Mouse (Mus musculus): Measurements from ENCODE around the gene Gm29609.

DNA sequence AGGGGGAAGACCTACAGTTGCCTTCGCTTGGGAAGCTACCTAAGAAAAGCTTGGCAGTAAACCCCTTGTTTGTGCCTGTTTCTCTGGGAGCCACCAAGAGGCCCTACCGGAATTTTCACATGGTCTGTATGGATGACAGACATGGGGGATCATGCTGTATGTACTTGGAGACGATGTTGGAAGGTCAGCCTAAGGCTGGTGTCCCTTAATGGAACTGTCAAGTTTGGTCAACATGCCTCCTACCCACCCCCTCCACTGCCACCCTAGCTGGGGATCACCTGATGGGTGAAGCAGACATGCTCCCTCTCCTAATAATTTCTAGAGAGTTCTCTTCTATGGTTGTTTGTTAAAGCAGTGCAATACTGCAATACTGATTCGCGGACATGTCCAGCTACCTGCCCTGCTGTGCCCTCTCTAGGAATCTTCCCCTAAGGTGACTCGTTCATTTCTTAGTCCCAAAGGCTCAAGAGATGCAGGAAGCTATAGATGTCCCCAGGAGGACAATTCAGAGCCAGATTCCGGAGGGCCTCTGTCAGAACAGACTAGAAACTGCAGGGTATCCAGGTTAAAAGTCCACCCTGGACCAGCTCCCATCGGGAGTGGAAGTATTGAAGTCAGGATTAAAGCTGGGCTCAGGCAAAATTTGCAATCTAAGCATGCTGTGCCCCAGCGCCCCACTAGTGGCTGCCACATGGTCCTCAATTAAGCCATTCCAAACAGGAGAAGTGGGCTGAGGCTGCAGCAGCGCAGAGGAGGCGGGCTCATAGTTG, 83.8 kb downstream of the Gm29609 start:
- TF ChIP-seq CTCF (conservative IDR thresholded peaks at IDR 0.05; ENCODE audit: low read length) (no peak), POU5F1 (IDR thresholded peaks at IDR 0.05; ENCODE audit: borderline replicate concordance, low read length) (no peak), NANOG (IDR thresholded peaks at IDR 0.05; ENCODE audit: borderline replicate concordance, low read length) (no peak)

All from E14TG2a.4 (cell line).